Mouse (Mus musculus): ENCODE data around the gene Pdlim1.

DNA sequence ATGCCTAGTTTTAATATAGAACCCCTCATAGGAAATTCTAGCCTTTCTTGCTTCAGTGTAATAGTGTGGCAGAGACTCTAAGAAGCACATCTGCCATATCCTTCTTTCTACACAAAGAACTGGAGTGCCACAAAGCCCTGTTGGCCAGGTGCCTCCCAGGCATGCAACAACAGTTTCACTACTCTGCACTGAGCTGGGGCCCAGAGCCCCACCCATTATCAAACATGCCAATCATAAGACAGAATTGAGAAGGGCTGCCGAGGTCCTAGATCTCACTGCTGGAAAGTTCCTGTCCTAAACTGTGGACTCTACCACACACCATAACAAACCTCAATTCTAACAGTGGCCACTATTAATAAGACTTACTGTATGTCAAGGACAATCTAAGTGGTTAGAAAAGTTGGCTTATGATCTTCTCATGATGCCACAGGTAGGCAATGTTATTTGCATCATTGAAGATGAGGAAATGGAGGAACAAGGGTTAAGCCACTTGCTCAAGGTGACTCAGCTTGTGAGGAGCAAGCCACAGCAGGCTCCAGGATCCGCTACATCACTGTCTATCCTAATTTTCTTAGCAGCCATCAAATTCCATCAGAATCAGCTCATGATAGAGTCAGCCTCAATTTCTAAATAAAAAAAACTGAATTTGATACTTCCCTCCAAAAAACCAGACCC is 15.1 kb downstream of the Pdlim1 start:
- TF ChIP-seq CTCF (IDR thresholded peaks at IDR 0.05; ENCODE audit: low read depth) (no peak), EP300 (IDR thresholded peaks at IDR 0.05; ENCODE audit: low read depth) (no peak)

Measured in liver, postnatal 0 days (tissue).